ENCODE assay signal across 12 mouse cellular contexts in the genomic region with DNA sequence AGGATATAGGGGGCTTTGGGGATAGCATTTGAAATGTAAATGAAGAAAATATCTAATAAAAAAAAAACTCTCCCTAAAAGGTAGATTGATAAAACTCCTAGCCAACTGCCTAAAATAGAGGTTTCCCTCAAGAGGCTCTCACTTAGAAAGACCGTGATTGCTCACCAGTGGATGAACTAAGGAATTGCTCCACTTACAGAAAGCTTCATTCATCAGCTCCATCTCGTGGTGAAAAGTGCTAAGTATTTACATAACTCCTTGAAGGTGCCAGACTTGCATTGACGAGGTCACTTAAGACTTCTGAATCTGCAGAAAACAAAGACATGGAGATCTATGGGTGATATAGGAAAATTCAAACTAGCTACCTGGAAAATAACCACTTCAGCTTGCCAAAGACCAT. TPM values are rescaled to one million over a fixed set of nuclear protein-coding genes. Genes with fewer than 3 reads are reported as not detected.
DNase-seq lines count a peak whose midpoint lies in the region; ATAC-seq and TF ChIP-seq lines count a peak whose summit lies in the region.
"Had no signal": no experiment of that assay in that cellular context is flagged by ENCODE, and none has a peak within 500 bp of the region (broad histone marks: within the 10 kb centered on the region; RNA-seq: fewer than 3 reads in every experiment).

No protein-coding gene starts in this region.

- TF ChIP-seq CTCF in liver, postnatal 0 days (IDR thresholded peaks at IDR 0.05; ENCODE audit: low read depth) = 0 out of 2 replicates have a peak, but pooled peaks have one; percentile 14
- TF ChIP-seq CTCF in CH12.LX (conservative IDR thresholded peaks at IDR 0.05 in 1 of 2, IDR thresholded peaks at IDR 0.05 in 1 of 2; ENCODE audit: low read depth in 2 of 2, low read length in 2 of 2) = peak in 1 of 2 experiments; percentile 72; a peak in 2 of 4 replicates

- no peak overlapping the region for H3K27ac ChIP-seq in liver, postnatal 0 days (ENCODE audit: low read depth)
- H3K27ac ChIP-seq in liver, embryonic 11.5 days (ENCODE audit: low read depth, low read length) = no peak overlapping the region
- no peak overlapping the region for H3K27ac ChIP-seq in CH12.LX (ENCODE audit: insufficient read depth, low read depth)
- H3K27ac ChIP-seq: limb, embryonic 12.5 days had no signal

- H3K27me3 ChIP-seq in liver, postnatal 0 days (ENCODE audit: insufficient read depth, low read length) = no peaks in the 10 kb centered on the region
- H3K27me3 ChIP-seq in liver, embryonic 11.5 days (replicated peaks; ENCODE audit: control insufficient read depth, insufficient read depth, low read length) = no peaks in the 10 kb centered on the region
- H3K27me3 ChIP-seq in CH12.LX (replicated peaks) = no peaks in the 10 kb centered on the region
- H3K27me3 ChIP-seq: limb, embryonic 12.5 days had no signal

- no peaks in the 10 kb centered on the region for H3K4me1 ChIP-seq in liver, postnatal 0 days (ENCODE audit: insufficient read depth)
- no peaks in the 10 kb centered on the region for H3K4me1 ChIP-seq in liver, embryonic 11.5 days (replicated peaks; ENCODE audit: control insufficient read depth, insufficient read depth, low read length)
- peaks cover 0 to 9% of the 10 kb centered on the region in 2 experiments; a peak in 2 of 4 replicates for H3K4me1 ChIP-seq in CH12.LX (ENCODE audit: control insufficient read depth in 1 of 2, insufficient read depth in 2 of 2)
- H3K4me1 ChIP-seq: limb, embryonic 12.5 days had no signal

- no peak overlapping the region for H3K4me3 ChIP-seq in liver, postnatal 0 days (ENCODE audit: low read depth, low read length)
- H3K4me3 ChIP-seq in liver, embryonic 11.5 days (ENCODE audit: low read depth, low read length) = no peak overlapping the region
- H3K4me3 ChIP-seq in CH12.LX (replicated peaks in 1 of 3; ENCODE audit: low read depth in 2 of 3, low read length in 2 of 3, poor library complexity in 1 of 3) = no peak overlapping the region
- H3K4me3 ChIP-seq: limb, embryonic 12.5 days had no signal

- ATAC-seq in frontal cortex, adult (ENCODE audit: low TSS enrichment) = peak; percentile 100
- ATAC-seq in liver, postnatal 0 days = no peak
- ATAC-seq in liver, embryonic 11.5 days (replicated peaks; ENCODE audit: low FRiP score) = no peak

- H3K4me2 ChIP-seq in liver, postnatal 0 days (ENCODE audit: low read depth, low read length) = no peak overlapping the region
- H3K4me2 ChIP-seq in liver, embryonic 11.5 days = no peak overlapping the region
- no peak overlapping the region for H3K4me2 ChIP-seq in CH12.LX (ENCODE audit: insufficient read depth, low read depth, poor library complexity, severe bottlenecking)
- H3K4me2 ChIP-seq: limb, embryonic 12.5 days had no signal

- 31% methylated on average over 3 of the region's 3 CpGs for WGBS in liver, postnatal 0 days (ENCODE audit: insufficient replicate concordance)
- 26% methylated on average over 3 of the region's 3 CpGs for WGBS in liver, embryonic 11.5 days

- TF ChIP-seq POLR2A in CH12.LX (IDR thresholded peaks at IDR 0.05; ENCODE audit: low read depth, low read length) = no peak

- no peaks in the 10 kb centered on the region for H3K79me2 ChIP-seq in CH12.LX (replicated peaks; ENCODE audit: control insufficient read depth, extremely low read depth, insufficient read depth, poor library complexity, severe bottlenecking)

- H3K9me3 ChIP-seq in liver, postnatal 0 days (ENCODE audit: low read length) = no peaks in the 10 kb centered on the region
- H3K9me3 ChIP-seq in liver, embryonic 11.5 days (ENCODE audit: control insufficient read depth, low read length) = no peaks in the 10 kb centered on the region
- no peaks in the 10 kb centered on the region for H3K9me3 ChIP-seq in CH12.LX (replicated peaks; ENCODE audit: low read length)
- H3K9me3 ChIP-seq: limb, embryonic 12.5 days had no signal

- dilution Hi-C loops in CH12.LX (cut with MboI; ENCODE audit: extremely low pct_ligation_motif_present, extremely low pct_unique_long_range_greater_than_20kb, low sequenced_read_pairs) = no loop called here

- H3K9ac ChIP-seq in liver, postnatal 0 days (replicated peaks) = no peak overlapping the region
- no peak overlapping the region for H3K9ac ChIP-seq in liver, embryonic 11.5 days (ENCODE audit: low read depth, low read length)
- H3K9ac ChIP-seq in CH12.LX (ENCODE audit: insufficient read depth, low read depth) = no peak overlapping the region
- H3K9ac ChIP-seq: limb, embryonic 12.5 days had no signal

- no peak for DNase-seq in frontal cortex, postnatal 25 days (ENCODE audit: low spot score in 2 of 2)
- DNase-seq in liver, postnatal 0 days = no peak
- no peak for DNase-seq in liver, embryonic 11.5 days (ENCODE audit: low spot score)
- DNase-seq in CH12.LX (ENCODE audit: extremely low read depth) = peak; percentile 63
- peak; percentile 34 for DNase-seq in induced T-regulatory cell, adult 2 months (ENCODE audit: low read depth)
- no peak for DNase-seq in spleen, postnatal 10 days (ENCODE audit: low spot score in 2 of 2)
- no peak for DNase-seq in T-cell, adult 2 months (ENCODE audit: low spot score)
- DNase-seq: cerebellum, adult 18-20 months had no signal

- in situ Hi-C loops in CH12.LX (cut with MboI; ENCODE audit: low pct_ligation_motif_present, low pct_unique_long_range_greater_than_20kb, low sequenced_read_pairs) = loop anchor here (25.0 kb wide), 1 partner anchor 435 kb away; no protein-coding TSS in a partner anchor

- TF ChIP-seq RAD21 in CH12.LX (IDR thresholded peaks at IDR 0.05; ENCODE audit: low read depth, low read length) = peak; percentile 57

- no peak for TF ChIP-seq EP300 in liver, postnatal 0 days (IDR thresholded peaks at IDR 0.05; ENCODE audit: low read depth)
- no peak for TF ChIP-seq EP300 in CH12.LX (IDR thresholded peaks at IDR 0.05; ENCODE audit: low read length)

- H3K36me3 ChIP-seq in liver, postnatal 0 days (replicated peaks; ENCODE audit: insufficient read depth, low read length) = no peaks in the 10 kb centered on the region
- no peaks in the 10 kb centered on the region for H3K36me3 ChIP-seq in liver, embryonic 11.5 days (ENCODE audit: control insufficient read depth, insufficient read depth, low read length)
- H3K36me3 ChIP-seq in CH12.LX (replicated peaks in 1 of 2; ENCODE audit: control insufficient read depth in 1 of 2, insufficient read depth in 1 of 2, low read length in 1 of 2) = no peaks in the 10 kb centered on the region
- H3K36me3 ChIP-seq: limb, embryonic 12.5 days had no signal

TF ChIP-seq in CH12.LX, 34 proteins besides CTCF, POLR2A, EP300 and RAD21:
- TF ChIP-seq SMC3 (IDR thresholded peaks at IDR 0.05; ENCODE audit: low read depth, low read length) (peak; percentile 60), KAT2A (IDR thresholded peaks at IDR 0.05; ENCODE audit: insufficient replicate concordance, low read length) (no peak)

RNA-seq across cellular contexts. Expression of a gene that starts 17.4 kb away (rescaled TPM):
- not detected in 2 replicates for polyA plus RNA-seq in liver, postnatal 0 days (2015; fragmentation: Nextera tagmentation; extraction: Ambion mirVana)
- not detected in 2 replicates for polyA plus RNA-seq in liver, embryonic 11.5 days (2014; fragmentation: Nextera tagmentation; extraction: Ambion mirVana)
- total RNA-seq in CH12.LX (2012; rRNA removed) (not detected in 2 replicates), CH12.LX (2014; rRNA removed) (not detected in 2 replicates)
- not detected in 2 replicates for polyA plus RNA-seq in CH12.LX (2012; ENCODE audit: insufficient read length, low read depth)
- total RNA-seq: heart, adult 8-10 months had no signal
- polyA plus RNA-seq: limb, embryonic 12.5 days; testis, adult 2 months had no signal

RNA-seq across cellular contexts. Expression of a gene that starts 48.0 kb away (rescaled TPM):
- polyA plus RNA-seq in liver, postnatal 0 days (2015; fragmentation: Nextera tagmentation; extraction: Ambion mirVana) = 20.5 and 26.7 TPM in 2 replicates
- polyA plus RNA-seq in liver, embryonic 11.5 days (2014; fragmentation: Nextera tagmentation; extraction: Ambion mirVana) = 10.4 and 13.0 TPM in 2 replicates
- total RNA-seq in CH12.LX (2012; rRNA removed) = 0.71 and 0.85 TPM in 2 replicates
- 0.55 and 1.0 TPM in 2 replicates for total RNA-seq in CH12.LX (2014; rRNA removed)
- 0.44 and 0.59 TPM in 2 replicates for polyA plus RNA-seq in CH12.LX (2012; ENCODE audit: insufficient read length, low read depth)

RNA-seq across cellular contexts. Expression of a gene that starts 57.0 kb away (rescaled TPM):
- polyA plus RNA-seq in liver, postnatal 0 days (2015; fragmentation: Nextera tagmentation; extraction: Ambion mirVana) = not detected in 2 replicates
- polyA plus RNA-seq in liver, embryonic 11.5 days (2014; fragmentation: Nextera tagmentation; extraction: Ambion mirVana) = not detected in 2 replicates
- total RNA-seq in CH12.LX (2012; rRNA removed) (not detected in 2 replicates), CH12.LX (2014; rRNA removed) (not detected in 2 replicates)
- not detected in 2 replicates for polyA plus RNA-seq in CH12.LX (2012; ENCODE audit: insufficient read length, low read depth)
- total RNA-seq: heart, adult 8-10 months had no signal
- polyA plus RNA-seq: limb, embryonic 12.5 days; testis, adult 2 months had no signal

Comparison
In these comparisons a context has a peak if more than half of its experiments do, and no peak if none do; other contexts are left out.
1. DNase-seq: peak in CH12.LX (single experiment) and induced T-regulatory cell, adult 2 months (single experiment); none in frontal cortex, postnatal 25 days (0 of 2), liver, postnatal 0 days (single experiment), liver, embryonic 11.5 days (single experiment), spleen, postnatal 10 days (0 of 2) and T-cell, adult 2 months (single experiment).